Mouse (Mus musculus) heart, embryonic 14.5 days (tissue): Measurements from ENCODE around the gene Dnajc17. TPM values are rescaled to one million over a fixed set of nuclear protein-coding genes. Genes with fewer than 3 reads are reported as not detected.

Experiments
- ATAC-seq: fragments of 200-750 bp; cut with Nextera tagmentation; 2 replicates; pipeline ENCODE4 v1.8.0; 2017; ENCODE audit warnings: low read depth, moderate TSS enrichment; ENCODE audit not compliant: insufficient number of reproducible peaks, insufficient read depth, low FRiP score
- H3K27ac ChIP-seq, 2 experiments: fragments of 200-500 bp in 1 of 2; fragments of 300-500 bp in 1 of 2; sonication (generic) in 1 of 2; replicated peaks in 1 of 2; 2 replicates each; pipeline ENCODE4 v1.5.1; 2012 to 2014; ENCODE audit warnings: low read depth in 2 of 2, low read length in 2 of 2, control low read depth in 1 of 2, mild to moderate bottlenecking in 1 of 2, mixed read lengths in 1 of 2; ENCODE audit not compliant: control insufficient read depth in 1 of 2, insufficient read depth in 1 of 2
- H3K27me3 ChIP-seq: fragments of 300-500 bp; sonication (generic); 2 replicates; pipeline ENCODE4 v1.6.1; 2014; ENCODE audit warnings: mild to moderate bottlenecking, low read length, control low read depth; ENCODE audit not compliant: control insufficient read depth, insufficient read depth
- H3K36me3 ChIP-seq: fragments of 300-500 bp; sonication (generic); 2 replicates; pipeline ENCODE4 v1.6.1; 2014; ENCODE audit warnings: mild to moderate bottlenecking, control low read depth, low read length, mixed read lengths; ENCODE audit not compliant: control insufficient read depth, insufficient read depth
- H3K4me1 ChIP-seq, 2 experiments: fragments of 200-500 bp in 1 of 2; fragments of 300-500 bp in 1 of 2; sonication (generic) in 1 of 2; 2 replicates each; pipeline ENCODE4 v1.6.1; 2012 to 2014; ENCODE audit warnings: low read length in 2 of 2, control low read depth in 1 of 2, mixed read lengths in 1 of 2; ENCODE audit not compliant: control insufficient read depth in 2 of 2, insufficient read depth in 2 of 2
- H3K4me2 ChIP-seq: fragments of 300-500 bp; sonication (generic); 2 replicates; pipeline ENCODE4 v1.6.1; 2014; ENCODE audit warnings: mild to moderate bottlenecking, low read length
- H3K4me3 ChIP-seq, 2 experiments: fragments of 200-500 bp in 1 of 2; fragments of 300-500 bp in 1 of 2; sonication (generic) in 1 of 2; 2 replicates each; pipeline ENCODE4 v1.5.1; 2012 to 2014; ENCODE audit warnings: low read length in 2 of 2, mild to moderate bottlenecking in 2 of 2, control low read depth in 1 of 2, low read depth in 1 of 2, moderate library complexity in 1 of 2; ENCODE audit not compliant: control insufficient read depth in 1 of 2, insufficient read depth in 1 of 2
- H3K9ac ChIP-seq: fragments of 300-500 bp; sonication (generic); 2 replicates; pipeline ENCODE4 v1.6.1; 2014; ENCODE audit warnings: mild to moderate bottlenecking, low read length
- H3K9me3 ChIP-seq: fragments of 300-500 bp; sonication (generic); 2 replicates; pipeline ENCODE4 v1.6.1; 2016; ENCODE audit warnings: low read length, control low read depth; ENCODE audit not compliant: control insufficient read depth
- WGBS: fragments of 180-500 bp; shearing (Covaris S2); extraction: QIAGEN DNeasy Blood & Tissue Kit; methylation state at CpG from one replicate; pipeline ENCODE4 v1.1.7; 2014; 5-methylcytosine and 5-hydroxymethylcytosine counted together
- polyA plus RNA-seq: library from polyadenylated mRNA; unstranded; fragments of >200 nt; fragmentation: Nextera tagmentation; extraction: Ambion mirVana; gene quantifications from 2 replicates; pipeline ENCODE4 v1.2.1, GENCODE M21; 2014

Gene Dnajc17
- polyA plus RNA-seq, 1 experiment from 2014 or later, result 10.8 TPM

GRCm38 (mm10) chr2:119229775-119230704, 21.4 kb upstream of the Dnajc17 start, which contains the start of gene Ppp1r14d:
Ppp1r14d (minus strand) TSS chr2:119229906.
- Histone ChIP-seq H3K36me3 (no peaks in the 10 kb centered on the region), H3K27me3 (peaks cover 12% of the 10 kb centered on the region), H3K4me3 (no peak within 1 kb of the TSS), H3K9me3 (no peaks in the 10 kb centered on the region), H3K9ac (no peak within 1 kb of the TSS), H3K4me2 (no peak within 1 kb of the TSS), H3K27ac (no peak within 1 kb of the TSS), H3K4me1 (no peaks in the 10 kb centered on the region)
- 62% methylated on average over 6 of the region's 6 CpGs for WGBS
- no peak for ATAC-seq

- under 1% methylated on average over 13 of the region's 13 CpGs for WGBS
- no peak for ATAC-seq
- Histone ChIP-seq H3K27ac (peak overlapping the region; percentile 15 to 64; a peak in 2 of 4 replicates), H3K4me1 (peaks cover 6 to 7% of the 10 kb centered on the region in 2 experiments; a peak in 3 of 4 replicates), H3K9me3 (no peaks in the 10 kb centered on the region), H3K27me3 (no peaks in the 10 kb centered on the region), H3K9ac (peak overlapping the region; percentile 83), H3K36me3 (peaks cover 36% of the 10 kb centered on the region), H3K4me3 (peak overlapping the region; percentile 71 to 77), H3K4me2 (peak overlapping the region; percentile 67)
Measured at GRCm38 (mm10) chr2:119209176-119209507, 547 bp upstream of the Dnajc17 start.

GRCm38 (mm10) chr2:119207961-119208343, 643 bp downstream of the Dnajc17 start:
- 12% methylated on average over 6 of the region's 6 CpGs for WGBS
- Histone ChIP-seq H3K9me3 (no peaks in the 10 kb centered on the region), H3K9ac (peak overlapping the region; percentile 75), H3K27me3 (no peaks in the 10 kb centered on the region), H3K4me3 (peak overlapping the region; percentile 77 to 92), H3K36me3 (peaks cover 26% of the 10 kb centered on the region), H3K4me2 (peak overlapping the region; percentile 67), H3K27ac (peak overlapping the region; percentile 87 to 93), H3K4me1 (peaks cover 7 to 11% of the 10 kb centered on the region in 2 experiments; a peak in 3 of 4 replicates)
- no peak for ATAC-seq

GRCm38 (mm10) chr2:119203871-119204460, 4.6 kb downstream of the Dnajc17 start:
- no peak for ATAC-seq
- 64% methylated on average over 4 of the region's 4 CpGs for WGBS
- H3K4me2 ChIP-seq, result no peak overlapping the region
- H3K4me3 ChIP-seq, result no peak overlapping the region
- no peaks in the 10 kb centered on the region for H3K9me3 ChIP-seq
- no peak overlapping the region for H3K9ac ChIP-seq
- no peaks in the 10 kb centered on the region for H3K27me3 ChIP-seq
- H3K4me1 ChIP-seq, result peaks cover 5 to 8% of the 10 kb centered on the region in 2 experiments; a peak in 2 of 4 replicates
- no peaks in the 10 kb centered on the region for H3K36me3 ChIP-seq
- no peak overlapping the region for H3K27ac ChIP-seq

- H3K4me3 ChIP-seq, result no peak overlapping the region
- WGBS, result 52% methylated on average over 5 of the region's 5 CpGs
- H3K27me3 ChIP-seq, result no peaks in the 10 kb centered on the region
- H3K4me1 ChIP-seq, result peaks cover 5 to 8% of the 10 kb centered on the region in 2 experiments; a peak in 2 of 4 replicates
- no peaks in the 10 kb centered on the region for H3K9me3 ChIP-seq
- no peak for ATAC-seq
- no peak overlapping the region for H3K9ac ChIP-seq
- H3K27ac ChIP-seq, result no peak overlapping the region
- no peaks in the 10 kb centered on the region for H3K36me3 ChIP-seq
- H3K4me2 ChIP-seq, result no peak overlapping the region
Measured at GRCm38 (mm10) chr2:119202914-119203453, 5.6 kb downstream of the Dnajc17 start.

GRCm38 (mm10) chr2:119198934-119199333, 9.7 kb downstream of the Dnajc17 start:
- no peak for ATAC-seq
- H3K4me2 ChIP-seq, result no peak overlapping the region
- WGBS, result 75% methylated on average over 3 of the region's 3 CpGs
- H3K27ac ChIP-seq, result no peak overlapping the region
- no peak overlapping the region for H3K9ac ChIP-seq
- H3K27me3 ChIP-seq, result no peaks in the 10 kb centered on the region
- no peaks in the 10 kb centered on the region for H3K9me3 ChIP-seq
- peaks cover 5 to 8% of the 10 kb centered on the region in 2 experiments; a peak in 2 of 4 replicates for H3K4me1 ChIP-seq
- no peak overlapping the region for H3K4me3 ChIP-seq
- no peaks in the 10 kb centered on the region for H3K36me3 ChIP-seq

- Histone ChIP-seq H3K4me3 (no peak overlapping the region), H3K4me2 (no peak overlapping the region), H3K9me3 (no peaks in the 10 kb centered on the region), H3K36me3 (no peaks in the 10 kb centered on the region), H3K27me3 (no peaks in the 10 kb centered on the region), H3K4me1 (peaks cover 5 to 6% of the 10 kb centered on the region in 2 experiments; a peak in 1 of 4 replicates), H3K27ac (no peak overlapping the region), H3K9ac (no peak overlapping the region)
- ATAC-seq, result no peak
- WGBS, result 35% methylated on average over 1 of the region's 1 CpGs
Measured at GRCm38 (mm10) chr2:119198049-119198448, 10.5 kb downstream of the Dnajc17 start.
